Mouse (Mus musculus) kidney, adult 18-20 months (tissue): ENCODE data around the gene Hpcal1.

Experiments used
- DNase-seq: peaks from one replicate; pipeline ENCODE4 v3.0.0; 2021

Hpcal1 gene

DNA sequence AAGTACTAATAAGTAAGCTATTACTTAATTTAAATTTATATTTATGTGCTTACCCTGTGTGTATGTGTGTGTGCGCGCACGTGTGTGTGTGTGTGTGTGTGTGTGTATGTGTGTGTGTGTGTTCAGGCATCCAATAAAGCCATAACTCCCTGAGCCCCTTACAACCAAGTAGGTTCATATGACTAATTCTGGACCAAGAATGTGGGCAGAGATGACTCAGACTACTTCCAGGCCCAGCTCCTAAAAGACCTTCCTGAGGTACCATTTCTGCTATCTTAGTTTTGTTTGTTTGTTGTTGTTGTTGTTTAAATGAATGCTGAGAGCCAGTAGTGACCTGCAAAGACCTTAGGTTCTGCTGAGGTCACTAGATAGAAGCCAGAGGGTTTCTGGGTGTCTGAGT, 1.7 kb upstream of the Hpcal1 start:
- DNase-seq, result no peak

DNA sequence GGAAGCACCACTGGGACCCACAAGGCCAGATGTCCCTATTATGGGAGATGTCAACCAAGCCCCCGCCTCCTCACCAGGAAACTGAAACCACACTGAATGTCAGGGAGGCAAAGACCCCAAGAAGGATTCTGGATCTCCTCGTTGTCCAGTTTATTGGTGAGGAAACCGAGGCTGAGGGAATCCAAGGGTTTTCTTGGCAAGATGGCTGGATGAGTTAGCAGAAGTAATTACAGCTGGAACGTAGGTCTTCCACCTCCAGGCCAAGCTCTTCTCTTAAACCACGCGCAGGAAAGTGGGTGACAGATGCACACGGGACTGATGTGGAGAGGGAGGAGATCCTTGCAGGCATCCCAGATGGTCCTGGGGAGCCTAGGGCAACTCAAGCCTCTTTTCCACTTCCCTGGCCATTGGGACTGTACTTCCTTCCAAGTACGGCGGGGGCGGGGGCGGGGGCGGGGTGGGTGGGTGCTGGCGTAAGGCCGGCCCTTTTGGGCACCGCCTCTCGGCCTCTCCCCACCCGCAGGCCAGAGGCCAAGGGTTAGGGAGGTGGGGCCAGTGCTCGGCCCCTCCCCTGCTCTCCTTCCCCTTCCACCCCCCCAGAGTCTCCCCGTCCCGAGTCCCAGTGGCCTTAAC, 609 bp upstream of the Hpcal1 start:
- no peak for DNase-seq

DNA sequence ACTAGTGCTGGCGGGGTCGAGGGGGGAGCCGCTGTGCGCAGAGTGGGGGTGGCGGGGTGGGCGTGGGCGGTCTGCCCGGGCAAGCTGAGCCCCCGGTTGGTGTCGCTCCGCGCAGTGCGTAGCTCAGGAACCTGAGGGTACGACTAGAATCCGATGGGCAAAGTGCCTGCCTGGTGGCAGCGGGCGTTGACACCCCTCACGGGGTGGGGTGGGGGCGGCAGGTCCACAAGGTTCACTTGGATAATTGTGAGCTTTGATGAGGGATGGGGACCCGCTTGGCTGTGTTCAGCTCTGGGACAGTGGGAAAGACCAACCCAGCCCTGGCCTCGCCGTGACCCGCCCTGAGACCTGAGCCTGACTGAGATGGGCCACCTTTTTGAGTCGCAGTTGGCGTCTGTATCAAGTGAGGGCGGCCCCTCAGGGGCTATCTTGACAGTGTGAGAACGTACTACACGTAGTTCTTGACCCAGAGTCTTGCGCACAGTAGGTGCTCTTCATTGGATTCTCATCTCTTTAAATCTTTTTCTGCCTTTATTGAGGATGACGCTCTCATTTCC, 742 bp downstream of the Hpcal1 start:
- DNase-seq, result peak; percentile 60

DNA sequence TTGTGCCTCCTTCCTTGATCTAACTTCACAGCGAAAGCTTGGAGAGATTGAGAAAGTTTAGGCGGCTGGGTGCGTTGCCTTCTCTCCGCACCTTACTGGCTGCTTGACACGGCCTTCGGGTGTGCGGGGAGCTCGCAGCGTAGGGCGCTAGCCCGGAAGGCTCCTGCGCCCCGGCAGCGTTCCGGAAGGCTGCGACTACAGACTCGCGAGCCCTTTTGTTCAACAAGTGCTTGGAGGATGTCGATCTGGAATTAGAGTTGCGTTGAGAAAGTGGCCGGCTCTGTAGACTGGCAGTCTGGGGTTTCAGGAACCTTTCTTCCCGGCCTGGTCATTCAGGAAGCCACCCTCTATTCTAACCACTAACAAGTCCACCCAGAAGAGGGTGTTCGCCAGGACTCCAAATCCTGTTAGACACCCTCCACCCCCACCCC, 1.2 kb downstream of the Hpcal1 start:
- DNase-seq, result peak; percentile 63

DNA sequence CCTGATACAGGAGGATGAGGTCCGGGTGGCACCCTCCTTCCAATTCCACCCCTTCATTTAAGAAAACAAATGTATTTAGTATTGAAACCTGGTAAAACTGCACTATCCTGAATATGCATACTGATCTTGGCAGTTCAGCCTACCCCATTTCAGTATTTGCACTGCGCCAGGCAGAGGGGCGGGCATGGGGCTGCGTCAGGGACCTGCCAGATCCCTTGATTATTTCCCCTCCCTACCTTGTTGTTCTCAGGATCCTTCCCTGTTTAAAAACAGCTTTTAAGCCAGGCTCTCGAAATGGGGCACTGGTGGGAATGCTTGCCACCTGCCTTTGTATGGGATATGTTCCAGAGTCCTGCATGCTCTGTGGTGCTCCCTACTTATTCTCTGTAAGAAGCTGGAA, 1.7 kb downstream of the Hpcal1 start:
- no peak for DNase-seq

DNA sequence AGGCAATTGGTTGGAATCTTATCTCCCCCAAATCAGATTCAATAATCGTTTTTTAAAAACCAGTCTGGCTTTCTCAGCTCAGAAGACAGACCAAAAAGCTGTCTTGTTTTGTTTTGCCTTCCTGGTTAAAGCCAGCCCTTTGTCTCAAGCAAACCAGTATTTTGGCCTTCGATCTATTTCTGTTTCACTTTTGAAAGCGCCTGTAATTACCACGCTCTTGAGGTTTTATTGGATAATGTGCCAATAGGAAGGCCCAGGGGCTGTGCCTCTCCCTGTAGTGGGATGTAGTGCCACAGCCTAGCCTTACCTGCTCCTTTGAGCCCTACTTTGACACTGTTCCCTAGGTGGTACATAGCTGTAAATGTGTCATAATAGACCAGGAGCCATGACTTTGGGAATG, 2.3 kb downstream of the Hpcal1 start:
- no peak for DNase-seq

DNA sequence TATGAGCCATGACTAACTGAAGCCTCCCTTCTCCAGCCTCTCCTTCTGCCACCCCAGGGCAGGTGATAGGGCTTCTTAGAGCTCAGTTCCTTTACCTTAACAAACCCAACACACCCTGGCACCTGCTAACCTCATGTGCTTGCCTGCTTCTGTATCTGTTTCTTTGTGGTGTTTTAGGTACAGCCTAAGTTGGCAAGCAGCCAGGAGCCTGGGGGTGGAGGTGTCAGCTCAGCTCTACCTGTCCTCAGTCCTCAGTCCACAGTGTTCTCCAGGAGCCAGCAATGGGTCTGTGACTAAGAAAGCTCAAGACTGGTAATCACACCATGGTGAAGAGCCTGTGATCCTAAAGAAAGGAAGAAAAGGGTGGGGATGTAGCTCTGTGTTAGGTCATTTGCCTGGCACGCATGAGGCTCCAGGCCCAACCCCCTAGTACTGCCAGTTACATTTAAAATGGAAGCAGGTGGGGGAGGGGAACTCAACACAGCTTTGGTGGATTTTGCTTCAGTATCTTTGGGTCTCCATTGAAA, 4.0 kb downstream of the Hpcal1 start:
- DNase-seq, result peak; percentile 53

DNA sequence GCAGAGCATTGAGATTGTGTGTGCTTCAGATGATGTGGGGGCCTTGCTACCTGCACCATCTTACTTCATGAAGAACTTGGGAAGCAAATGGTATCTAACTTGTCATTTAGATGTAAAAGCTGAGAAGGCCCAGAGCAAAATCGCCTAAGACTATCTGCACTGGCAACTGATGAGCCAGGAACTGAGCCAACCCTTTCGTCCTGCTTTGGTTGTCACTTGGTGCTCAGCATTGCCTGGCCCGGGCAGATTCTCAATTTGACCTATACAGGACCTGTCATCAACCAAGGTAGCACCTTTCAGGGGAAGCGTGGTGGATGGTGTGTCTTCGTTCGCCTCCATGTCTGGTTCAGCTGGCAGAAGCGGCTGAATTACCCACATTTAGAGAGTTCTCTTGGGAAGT, 5.7 kb downstream of the Hpcal1 start:
- DNase-seq, result no peak

DNA sequence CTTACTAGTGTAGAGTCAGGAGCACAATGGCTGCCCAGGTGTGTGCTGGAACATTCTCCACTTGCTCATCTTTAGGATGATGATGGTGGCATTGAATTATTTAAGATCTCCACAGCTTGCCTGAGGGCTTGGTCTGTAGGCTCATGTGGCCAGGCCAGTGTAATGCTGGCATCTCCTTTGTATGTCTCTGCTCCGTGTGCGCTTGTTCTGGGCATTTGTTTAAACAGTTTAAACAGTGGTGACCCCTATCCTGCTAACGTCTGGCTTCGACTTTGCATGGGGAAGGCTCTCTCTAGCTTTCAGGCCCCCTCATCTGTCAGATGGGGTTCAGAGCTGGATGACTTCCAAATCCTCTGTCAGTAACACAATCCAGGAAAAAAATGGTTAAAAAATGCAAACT, 8.3 kb downstream of the Hpcal1 start:
- no peak for DNase-seq

DNA sequence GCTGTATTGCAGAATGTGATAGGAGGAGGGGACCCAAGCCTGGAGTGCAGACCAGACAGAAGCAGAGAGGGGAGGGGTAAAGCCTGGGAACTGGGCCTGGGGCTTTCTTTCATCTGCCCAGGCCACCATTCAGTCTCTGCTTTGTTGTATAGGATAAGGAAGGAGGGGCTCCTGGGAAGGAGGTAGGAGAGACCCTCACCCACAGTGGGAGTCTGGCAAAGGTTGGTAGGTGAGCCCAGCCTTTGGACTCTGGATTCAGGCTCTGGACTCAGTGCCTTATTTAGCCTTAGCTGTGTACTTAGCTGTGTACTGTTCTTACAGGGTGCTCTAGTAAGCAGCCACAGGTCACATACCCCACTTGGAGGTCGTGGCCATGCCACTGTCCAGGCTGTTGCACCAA, 8.8 kb downstream of the Hpcal1 start:
- no peak for DNase-seq

DNA sequence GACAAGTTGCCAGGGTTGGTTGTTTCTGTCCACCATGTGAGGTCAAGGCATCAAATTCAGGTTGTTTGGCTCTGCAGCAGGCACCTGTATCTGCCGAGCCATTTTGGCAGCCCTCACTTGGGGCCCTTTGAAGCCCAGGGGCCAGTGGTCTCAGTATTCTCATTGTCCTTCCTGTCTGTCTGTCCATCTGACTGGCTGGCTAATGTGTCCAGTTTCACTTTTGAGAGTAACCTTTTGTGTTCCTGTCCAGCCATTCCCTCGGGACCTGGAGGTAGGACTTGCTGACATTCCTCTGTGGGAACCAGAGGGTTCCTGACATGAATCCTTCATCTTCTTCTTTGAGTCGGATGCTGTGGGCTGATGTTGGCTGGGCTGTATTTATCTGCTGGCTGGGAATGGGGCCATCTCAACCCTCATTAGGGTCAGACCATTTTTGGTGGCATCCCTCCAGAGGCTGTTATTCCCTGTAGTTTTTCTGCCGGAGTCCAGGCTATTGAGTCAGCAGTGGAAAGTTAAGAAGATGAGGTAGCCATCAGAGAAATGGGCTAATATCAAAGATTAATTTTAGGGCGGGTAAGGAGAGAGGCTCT, 10.6 kb downstream of the Hpcal1 start:
- no peak for DNase-seq

DNA sequence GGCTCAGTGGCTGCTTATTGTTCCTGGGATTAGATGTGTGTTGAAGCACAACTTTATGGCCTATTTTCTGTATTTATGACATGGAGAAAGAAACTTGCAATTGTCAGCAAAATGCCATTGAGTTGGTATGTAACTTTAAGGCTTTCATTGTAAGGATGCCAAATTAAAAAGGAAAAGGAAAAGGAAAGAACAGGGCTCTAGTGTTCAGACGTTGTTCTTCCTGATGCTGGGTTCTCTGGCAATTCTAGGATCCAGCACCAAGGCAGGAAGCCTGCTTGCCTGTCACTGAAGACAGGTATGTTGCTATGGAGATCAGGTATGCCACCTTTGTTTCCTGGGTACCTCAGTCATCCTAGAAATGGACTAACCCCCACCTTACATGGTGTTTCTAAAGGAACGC, 11.1 kb downstream of the Hpcal1 start:
- no peak for DNase-seq

DNA sequence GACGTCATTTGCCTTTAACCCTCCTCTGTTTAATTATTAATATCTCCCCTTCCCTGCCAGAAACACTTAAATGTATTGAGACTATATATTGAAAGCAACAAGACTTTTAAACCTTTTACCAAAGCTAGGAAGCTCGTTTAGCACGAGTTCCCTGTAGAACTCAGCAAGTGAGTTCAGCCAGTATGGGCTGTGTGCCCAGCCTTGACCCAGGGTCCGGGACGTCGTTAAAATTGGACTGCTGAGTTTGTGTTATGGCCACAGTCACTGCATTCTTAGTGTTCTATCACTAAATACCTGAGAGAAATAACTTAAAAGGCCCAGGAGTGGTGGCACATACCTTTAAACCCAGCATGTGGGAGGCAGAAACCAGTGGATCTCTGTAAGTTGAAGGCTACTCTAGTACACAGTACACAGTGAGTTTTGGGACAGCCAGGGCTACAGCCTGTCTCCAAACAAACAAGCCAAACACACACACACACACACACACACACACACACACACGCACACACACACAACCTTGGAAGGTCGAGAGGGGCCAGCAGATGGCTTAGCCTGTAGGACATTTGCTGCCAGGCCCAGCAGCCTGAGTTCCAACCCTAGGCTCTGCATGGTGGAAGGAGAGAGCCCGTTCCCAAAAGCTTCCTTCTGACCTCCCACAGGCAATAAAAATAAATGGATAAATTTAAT, 11.7 kb downstream of the Hpcal1 start:
- peak; percentile 64 for DNase-seq

DNA sequence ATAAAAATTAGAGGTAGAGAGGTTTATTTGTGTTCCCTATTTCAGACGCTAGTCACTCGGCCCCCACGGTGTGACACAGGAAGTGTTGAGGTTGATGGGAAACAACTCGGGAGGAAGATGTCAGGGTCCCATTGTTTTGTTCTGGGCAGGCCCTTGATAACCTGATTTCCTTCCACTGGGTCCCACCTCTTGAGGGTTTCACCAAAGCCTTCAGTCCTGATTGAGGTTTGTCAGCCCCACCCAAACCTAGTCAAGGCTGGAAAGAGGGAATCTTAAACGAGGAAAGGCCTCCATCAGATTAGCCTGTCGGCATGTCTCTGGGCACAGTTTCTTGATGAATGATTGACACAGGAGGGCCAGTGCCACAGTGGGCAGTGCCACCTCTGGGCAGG, 12.3 kb downstream of the Hpcal1 start:
- DNase-seq, result no peak

DNA sequence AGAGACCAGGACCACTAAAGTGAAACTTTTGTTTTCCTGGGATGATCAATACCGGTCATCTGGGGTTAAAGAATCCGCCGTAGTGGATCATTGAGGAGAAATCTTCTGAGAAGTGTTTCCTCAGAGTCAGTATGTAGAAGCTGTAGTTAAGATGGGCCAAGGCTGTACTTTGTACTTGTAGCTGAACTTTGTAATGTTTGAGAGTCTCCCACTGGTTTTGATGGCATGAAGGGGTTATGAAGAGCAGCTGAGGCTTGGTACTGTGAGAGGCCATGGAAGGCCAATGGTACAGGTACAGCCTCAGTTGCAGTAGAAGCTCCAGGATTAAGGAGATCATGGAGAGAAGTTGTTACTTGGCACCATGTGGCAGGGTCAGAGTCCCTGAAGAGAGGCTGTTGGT, 13.2 kb downstream of the Hpcal1 start:
- no peak for DNase-seq

DNA sequence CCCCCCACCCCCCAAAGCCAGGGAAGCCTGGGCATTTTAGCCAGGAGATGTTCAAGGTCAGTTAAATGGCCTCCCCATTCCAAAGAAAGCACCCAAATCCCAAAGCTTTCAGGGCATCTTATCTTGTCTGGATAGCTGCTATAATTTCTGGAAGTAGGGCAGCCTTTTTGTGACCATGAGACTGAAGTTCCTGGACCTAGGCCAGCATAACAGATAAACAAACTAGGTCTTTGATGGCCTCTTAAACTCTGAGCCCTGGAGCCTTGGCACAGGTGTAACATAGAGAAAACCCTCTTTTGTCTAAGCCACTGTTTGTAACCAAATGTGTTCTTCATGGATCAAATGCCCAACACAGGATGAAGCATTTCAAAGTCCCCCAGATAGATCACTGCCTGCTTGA, 16.8 kb downstream of the Hpcal1 start:
- DNase-seq, result no peak

DNA sequence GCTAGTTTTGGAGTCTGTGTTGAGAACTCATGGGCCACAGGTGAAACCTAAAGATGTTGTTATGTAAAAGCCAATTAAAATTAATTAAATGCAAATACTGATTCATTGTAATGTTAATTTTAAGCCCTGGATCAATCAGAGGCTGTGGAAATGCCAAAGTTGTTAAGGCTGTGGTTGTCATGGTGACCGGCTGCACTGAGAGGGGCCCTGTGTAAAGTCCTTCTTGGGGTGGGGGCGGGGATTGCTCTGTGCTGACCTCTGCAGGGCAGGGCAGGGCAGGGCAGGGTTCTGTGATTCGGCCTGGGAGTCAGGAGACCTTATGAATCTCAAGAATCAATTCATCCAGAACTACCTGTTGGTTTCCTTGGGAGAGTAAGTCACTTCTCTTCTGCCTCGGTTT, 18.8 kb downstream of the Hpcal1 start:
- DNase-seq, result no peak

DNA sequence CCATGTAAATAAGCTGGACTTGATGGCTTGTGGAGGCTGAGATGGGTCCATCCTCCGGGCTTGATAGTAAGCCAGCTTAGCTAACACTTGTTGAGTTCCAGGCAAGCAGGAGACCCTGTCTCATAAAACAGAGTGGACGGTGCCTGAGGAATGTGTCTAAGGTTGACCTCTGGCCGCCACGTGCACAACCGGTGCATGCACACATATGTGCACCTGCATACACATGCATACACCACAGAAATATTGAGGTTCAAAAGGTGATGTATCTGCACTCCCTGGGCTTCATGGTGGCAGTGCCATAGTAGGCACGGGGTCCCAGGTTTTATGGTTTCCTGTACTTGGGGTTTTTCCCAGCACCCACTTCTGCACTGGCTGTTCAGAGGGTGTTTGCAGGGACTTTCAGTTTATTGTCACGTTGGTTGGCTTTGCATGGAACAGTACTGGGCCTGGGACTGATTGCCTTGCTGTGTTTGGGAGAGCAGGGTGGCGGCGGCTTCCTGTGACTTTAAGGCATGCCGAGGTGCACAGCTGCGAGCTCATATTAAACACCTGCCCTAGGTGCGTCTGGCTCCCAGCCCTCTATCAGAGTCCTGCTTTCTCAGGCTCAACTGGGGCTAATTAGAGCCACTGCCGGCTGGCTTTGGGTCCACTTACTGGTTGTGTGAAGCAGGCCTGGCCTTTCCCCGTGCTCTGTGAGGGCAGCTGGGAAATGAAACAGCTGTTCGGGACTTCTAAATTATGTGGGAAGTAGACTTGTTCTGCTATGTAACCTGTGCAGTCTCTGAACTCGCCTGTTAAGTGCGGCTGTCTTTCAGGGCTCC, 19.5 kb downstream of the Hpcal1 start:
- DNase-seq, result peak; percentile 59

DNA sequence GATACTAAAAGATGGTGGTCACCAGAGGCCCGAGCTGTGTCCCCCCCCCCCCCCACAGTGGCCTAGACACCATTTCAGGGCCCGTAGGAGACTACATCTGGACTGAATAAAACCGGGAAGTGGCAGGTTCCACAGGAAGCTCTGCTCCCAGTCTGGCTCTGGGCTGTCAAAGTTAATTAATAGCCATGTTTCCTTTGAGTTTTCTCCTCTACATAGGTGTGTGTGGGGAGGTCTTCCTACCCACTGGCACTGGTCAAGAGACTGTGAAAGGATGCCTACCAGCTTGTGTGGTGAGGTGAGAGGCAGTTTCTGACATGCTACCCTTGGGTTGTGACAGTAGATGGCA, 20.1 kb downstream of the Hpcal1 start:
- no peak for DNase-seq

DNA sequence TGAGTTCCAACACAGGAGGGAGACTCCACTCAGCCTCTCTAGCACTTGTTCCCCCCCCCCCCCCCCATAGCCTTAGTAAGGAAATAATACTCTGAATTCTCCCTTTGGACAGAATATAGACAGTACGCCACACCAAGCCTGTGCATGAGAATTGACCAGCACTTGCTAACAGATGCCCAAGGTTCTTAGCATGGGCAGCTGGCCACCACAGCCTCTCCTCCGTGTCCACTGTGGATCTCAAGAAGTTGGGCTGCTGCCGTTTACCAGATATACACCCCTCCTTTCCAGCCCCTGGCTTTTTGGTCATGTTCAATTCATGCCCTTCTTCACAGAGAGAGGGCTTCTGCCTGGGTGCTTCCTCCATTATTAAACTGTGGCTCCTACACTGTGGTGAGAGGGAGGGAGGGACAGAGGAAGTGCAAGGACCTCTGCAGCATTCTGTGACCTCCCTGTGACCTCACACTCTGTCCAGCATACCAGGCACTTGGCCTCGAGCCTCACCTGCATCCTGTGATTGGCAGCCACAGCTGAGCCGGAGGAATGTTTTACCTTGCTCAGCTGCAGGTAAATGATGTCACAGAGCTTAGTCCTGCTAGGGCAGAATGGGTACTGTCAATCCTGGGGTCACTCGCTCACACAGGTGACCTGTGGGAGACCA, 21.2 kb downstream of the Hpcal1 start:
- peak; percentile 70 for DNase-seq

DNA sequence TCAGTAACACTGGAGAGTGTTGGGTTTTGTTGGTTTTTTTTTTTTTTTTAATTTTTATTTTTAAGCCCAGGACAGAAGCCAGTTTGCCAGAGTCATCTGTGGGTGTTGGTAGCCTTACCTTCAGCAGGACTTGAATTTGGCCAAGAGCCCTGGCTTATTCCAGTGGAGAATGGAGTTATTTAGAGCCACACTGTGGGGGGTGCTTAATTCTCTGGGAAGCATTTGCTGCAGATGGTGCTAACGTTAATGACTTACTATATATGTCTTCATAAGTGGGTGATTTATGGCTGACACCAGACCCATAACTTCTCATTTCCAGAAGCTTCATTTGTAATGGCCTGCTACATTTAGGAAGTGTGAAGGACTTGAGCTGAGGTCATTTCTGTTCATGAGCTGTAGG, 21.9 kb downstream of the Hpcal1 start:
- no peak for DNase-seq

DNA sequence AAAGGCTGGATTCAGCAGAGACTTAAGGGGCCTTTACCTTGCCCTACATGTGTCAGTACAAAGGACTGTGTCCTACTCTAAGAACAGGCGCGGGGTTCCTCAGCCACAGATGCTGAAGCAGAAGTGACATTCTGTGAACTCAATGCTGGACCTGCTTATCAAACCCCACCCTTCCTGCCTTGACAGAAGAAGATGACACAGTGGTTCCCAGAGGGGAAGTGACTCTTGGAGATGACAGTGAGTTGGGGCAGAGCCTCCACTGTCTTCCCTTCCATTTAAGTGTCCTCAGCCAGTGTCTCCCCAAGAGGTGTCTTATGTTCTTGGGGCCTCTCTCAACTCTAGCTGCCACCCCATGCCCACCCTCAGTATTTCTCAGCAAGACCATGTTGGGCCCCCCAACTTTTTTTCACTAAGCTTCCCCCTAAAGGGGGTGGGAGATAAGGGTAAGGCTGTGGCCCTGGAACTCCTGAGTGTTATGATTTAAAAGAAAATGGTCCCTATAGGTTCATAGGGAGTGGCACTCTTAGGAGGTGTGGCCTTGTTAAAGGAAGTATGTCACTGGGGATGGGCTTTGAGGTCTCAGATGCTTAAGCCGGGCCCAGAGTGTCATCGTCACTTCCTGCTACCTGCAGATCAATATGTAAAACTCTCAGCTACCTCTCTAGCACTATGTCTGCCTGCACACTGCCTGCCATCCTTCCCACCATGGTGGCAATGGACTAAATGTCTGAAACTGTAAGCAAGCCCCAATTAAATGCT, 25.2 kb downstream of the Hpcal1 start:
- no peak for DNase-seq
